Mouse (Mus musculus) hindbrain, embryonic 13.5 days (tissue): ENCODE data around the gene Olfr1508. TPM values are rescaled to one million over a fixed set of nuclear protein-coding genes. Genes with fewer than 3 reads are reported as not detected.
"Not testable (repeated sequence)": the region's sequence is repeated elsewhere in the genome, so short reads cannot be mapped to it uniquely, and the experiment has no call there.

Experiments used
- ATAC-seq: fragments of 200-750 bp; cut with Nextera tagmentation; 2 replicates; pipeline ENCODE4 v1.8.0; 2017; ENCODE audit warnings: moderate TSS enrichment; ENCODE audit not compliant: low FRiP score
- H3K27ac ChIP-seq: fragments of 300-500 bp; sonication (generic); 2 replicates; pipeline ENCODE4 v1.5.1; 2015; ENCODE audit warnings: inconsistent platforms, mild to moderate bottlenecking, moderate library complexity
- H3K27me3 ChIP-seq: fragments of 300-500 bp; sonication (generic); 2 replicates; pipeline ENCODE4 v1.6.1; 2015; ENCODE audit warnings: mild to moderate bottlenecking, inconsistent platforms
- H3K36me3 ChIP-seq: fragments of 300-500 bp; sonication (generic); 2 replicates; pipeline ENCODE4 v1.6.1; 2015; ENCODE audit warnings: mild to moderate bottlenecking, inconsistent platforms
- H3K4me1 ChIP-seq: fragments of 300-500 bp; sonication (generic); replicated peaks from 2 replicates; pipeline ENCODE4 v1.6.1; 2015; ENCODE audit warnings: inconsistent platforms
- H3K4me2 ChIP-seq: fragments of 300-500 bp; sonication (generic); 2 replicates; pipeline ENCODE4 v1.6.1; 2015; ENCODE audit warnings: inconsistent platforms, mild to moderate bottlenecking, moderate library complexity
- H3K4me3 ChIP-seq: fragments of 300-500 bp; sonication (generic); 2 replicates; pipeline ENCODE4 v1.5.1; 2015; ENCODE audit warnings: mild to moderate bottlenecking, inconsistent platforms
- H3K9ac ChIP-seq: fragments of 300-500 bp; sonication (generic); 2 replicates; pipeline ENCODE4 v1.6.1; 2015; ENCODE audit warnings: mild to moderate bottlenecking, inconsistent platforms
- H3K9me3 ChIP-seq: fragments of 300-500 bp; sonication (generic); 2 replicates; pipeline ENCODE4 v1.6.1; 2016; ENCODE audit warnings: inconsistent platforms
- WGBS: fragments of 180-500 bp; shearing (Covaris S2); methylation state at CpG from one replicate; pipeline ENCODE4 v1.1.7; 2015; 5-methylcytosine and 5-hydroxymethylcytosine counted together
- polyA plus RNA-seq: library from polyadenylated mRNA; unstranded; fragments of >200 nt; fragmentation: Nextera tagmentation; extraction: Ambion mirVana; gene quantifications from 2 replicates; pipeline ENCODE4 v1.2.1, GENCODE M21; 2015

Olfr1508 gene
- not detected in 2 replicates for polyA plus RNA-seq

DNA sequence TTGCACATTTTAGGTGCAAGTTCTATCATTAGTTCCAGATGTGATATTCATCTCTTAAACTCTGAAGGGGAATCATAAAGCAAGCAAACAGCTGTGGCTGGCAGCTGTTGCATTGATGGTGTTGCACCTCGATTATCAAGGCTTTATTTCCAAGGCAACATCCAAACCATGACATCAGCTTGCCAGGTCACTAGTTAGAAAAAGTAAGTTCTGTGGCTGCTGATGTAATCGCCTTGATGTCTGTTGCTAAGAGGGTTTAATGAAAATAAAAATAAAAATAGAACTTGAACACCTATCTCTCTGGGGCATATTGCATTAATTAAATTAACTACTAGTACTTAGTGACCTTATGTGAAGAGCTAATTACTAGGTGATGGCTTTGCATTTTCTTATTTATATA, at the start of gene Olfr1508:
TSS of gene Olfr1508 (minus strand) at position 101 of the 400 bp plus-strand sequence.
- H3K4me2 ChIP-seq, result no peak within 1 kb of the TSS

DNA sequence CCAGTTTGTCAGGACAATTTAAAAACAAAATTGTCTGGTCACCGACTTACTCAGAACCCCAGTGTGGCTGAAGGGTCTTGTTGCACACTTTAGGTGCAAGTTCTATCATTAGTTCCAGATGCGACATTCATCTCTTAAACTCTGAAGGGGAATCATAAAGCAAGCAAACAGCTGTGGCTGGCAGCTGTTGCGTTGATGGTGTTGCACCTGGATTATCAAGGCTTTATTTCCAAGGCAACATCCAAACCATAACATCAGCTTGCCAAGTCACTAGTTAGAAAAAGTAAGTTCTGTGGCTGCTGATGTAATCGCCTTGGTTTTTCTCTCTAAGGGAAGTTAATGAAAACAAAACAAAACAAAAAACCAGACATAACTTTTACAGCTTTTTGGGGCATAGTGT, 28.2 kb upstream of the Olfr1508 start, which contains the start of gene Olfr1507:
TSS of gene Olfr1507 (minus strand) at position 234 of the 400 bp plus-strand sequence.
- Histone ChIP-seq H3K9me3 (no peaks in the 10 kb centered on the region), H3K4me2 (no peak within 1 kb of the TSS), H3K27me3 (no peaks in the 10 kb centered on the region), H3K4me3 (no peak within 1 kb of the TSS), H3K27ac (no peak within 1 kb of the TSS), H3K9ac (no peak within 1 kb of the TSS), H3K4me1 (no peaks in the 10 kb centered on the region), H3K36me3 (no peaks in the 10 kb centered on the region)
- ATAC-seq, result no peak
- 87% methylated on average over 4 of the region's 4 CpGs for WGBS

More for the DNA sequence above, at the start of gene Olfr1508:
- no peak within 1 kb of the TSS for H3K4me3 ChIP-seq
- no peaks in the 10 kb centered on the region for H3K4me1 ChIP-seq
- WGBS, result 72% methylated on average over 2 of the region's 2 CpGs
- H3K9ac ChIP-seq, result no peak within 1 kb of the TSS
- no peaks in the 10 kb centered on the region for H3K36me3 ChIP-seq
- H3K9me3 ChIP-seq, result no peaks in the 10 kb centered on the region
- H3K27me3 ChIP-seq, result no peaks in the 10 kb centered on the region
- no peak within 1 kb of the TSS for H3K27ac ChIP-seq
- no peak for ATAC-seq

DNA sequence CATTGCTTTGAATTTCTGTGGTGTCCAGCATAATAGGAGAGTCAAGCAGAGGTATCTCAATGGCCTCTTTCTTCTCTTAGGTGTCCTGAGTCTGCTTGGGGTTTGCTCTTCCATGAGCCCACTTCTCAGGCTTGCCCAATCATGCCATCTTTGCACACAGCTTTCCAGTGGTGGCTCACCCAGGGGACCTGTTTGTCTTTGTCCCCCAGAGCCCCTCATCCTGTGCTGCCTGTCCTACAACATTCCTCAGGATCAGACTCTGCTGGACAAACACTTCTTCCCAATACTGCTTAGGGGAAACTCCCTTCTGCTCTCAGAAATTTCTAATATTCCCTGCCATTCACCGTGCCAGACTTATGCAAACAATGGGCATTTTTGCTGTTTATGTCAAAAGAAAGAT, 1.6 kb downstream of the Olfr1508 start:
- Histone ChIP-seq H3K27ac (no peak overlapping the region), H3K4me3 (no peak overlapping the region)
- 83% methylated on average over 1 of the region's 1 CpGs for WGBS

DNA sequence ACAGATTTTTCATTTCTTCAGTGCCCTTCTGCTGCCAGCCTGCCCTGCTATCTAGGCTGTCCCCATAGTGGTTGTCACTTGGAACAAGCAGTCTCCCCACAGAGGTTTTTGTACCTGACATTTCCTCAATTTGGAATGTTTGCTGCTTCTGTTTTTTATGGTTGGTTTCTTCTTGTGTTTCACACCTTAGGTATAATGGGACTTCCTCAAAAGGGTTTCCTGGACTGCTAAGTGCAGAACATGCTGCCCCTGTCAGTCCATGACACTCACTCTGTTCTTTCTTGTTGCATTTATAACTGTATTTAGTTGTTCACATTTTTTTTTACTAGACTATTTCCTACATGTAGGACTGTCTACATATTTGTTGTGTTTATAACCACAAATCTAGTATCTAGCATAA, 5.4 kb downstream of the Olfr1508 start:
- no peak for ATAC-seq
- Histone ChIP-seq H3K4me2 (no peak overlapping the region), H3K36me3 (no peaks in the 10 kb centered on the region), H3K27me3 (no peaks in the 10 kb centered on the region), H3K9me3 (no peaks in the 10 kb centered on the region), H3K4me3 (no peak overlapping the region), H3K9ac (no peak overlapping the region), H3K4me1 (no peaks in the 10 kb centered on the region), H3K27ac (no peak overlapping the region)

More for the DNA sequence above, 1.6 kb downstream of the Olfr1508 start:
- Histone ChIP-seq H3K27me3 (no peaks in the 10 kb centered on the region), H3K9me3 (no peaks in the 10 kb centered on the region), H3K4me2 (no peak overlapping the region), H3K36me3 (no peaks in the 10 kb centered on the region), H3K9ac (no peak overlapping the region), H3K4me1 (no peaks in the 10 kb centered on the region)
- ATAC-seq, result no peak

DNA sequence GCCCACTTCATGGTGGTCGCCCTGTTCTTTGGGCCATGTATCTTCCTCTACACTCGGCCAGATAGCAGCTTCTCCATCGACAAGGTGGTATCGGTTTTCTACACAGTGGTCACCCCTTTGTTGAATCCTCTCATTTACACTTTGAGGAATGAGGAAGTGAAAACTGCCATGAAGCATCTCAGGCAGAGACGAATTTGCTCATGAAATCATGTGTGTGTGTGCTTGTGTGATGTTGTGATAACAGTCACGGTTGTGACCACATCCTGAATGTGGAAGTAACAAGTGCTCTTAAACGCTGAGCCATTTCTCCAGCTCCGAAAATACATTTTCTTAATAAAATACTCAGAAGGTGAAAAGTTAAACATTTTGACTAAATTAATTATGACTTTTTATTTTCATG, 16.2 kb downstream of the Olfr1508 start:
- Histone ChIP-seq H3K4me3 (no peak overlapping the region), H3K4me2 (no peak overlapping the region), H3K9me3 (no peaks in the 10 kb centered on the region), H3K4me1 (no peaks in the 10 kb centered on the region), H3K27me3 (no peaks in the 10 kb centered on the region), H3K9ac (no peak overlapping the region), H3K36me3 (no peaks in the 10 kb centered on the region), H3K27ac (no peak overlapping the region)
- WGBS, result 91% methylated on average over 8 of the region's 8 CpGs
- no peak for ATAC-seq

DNA sequence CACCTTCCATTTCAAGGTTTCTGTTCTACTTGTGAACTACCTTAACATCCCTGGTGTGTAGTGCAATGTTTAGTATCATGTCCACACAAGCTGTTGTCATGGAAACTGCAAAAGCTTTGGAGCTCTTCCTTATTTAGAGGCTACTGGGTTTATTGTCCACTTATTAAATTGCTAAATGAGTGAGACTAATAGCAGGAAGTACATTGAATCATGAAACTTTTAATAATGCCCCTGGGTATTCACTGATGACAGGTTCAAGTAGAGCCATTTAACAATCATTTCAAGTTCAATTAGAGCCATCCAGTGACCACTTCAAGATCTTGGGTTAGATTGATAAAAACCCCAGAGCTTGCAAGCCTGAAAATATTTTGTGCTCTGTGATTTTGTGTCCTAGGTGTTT, 24.6 kb downstream of the Olfr1508 start, which contains the start of gene Olfr1509:
TSS of gene Olfr1509 (plus strand) at position 301 of the 400 bp plus-strand sequence.
- no peak for ATAC-seq
- H3K9me3 ChIP-seq, result no peaks in the 10 kb centered on the region
- no peaks in the 10 kb centered on the region for H3K4me1 ChIP-seq
- no peaks in the 10 kb centered on the region for H3K27me3 ChIP-seq
- no peak within 1 kb of the TSS for H3K27ac ChIP-seq
- no peak within 1 kb of the TSS for H3K9ac ChIP-seq
- no peak within 1 kb of the TSS for H3K4me3 ChIP-seq
- H3K4me2 ChIP-seq, result no peak within 1 kb of the TSS
- no peaks in the 10 kb centered on the region for H3K36me3 ChIP-seq

DNA sequence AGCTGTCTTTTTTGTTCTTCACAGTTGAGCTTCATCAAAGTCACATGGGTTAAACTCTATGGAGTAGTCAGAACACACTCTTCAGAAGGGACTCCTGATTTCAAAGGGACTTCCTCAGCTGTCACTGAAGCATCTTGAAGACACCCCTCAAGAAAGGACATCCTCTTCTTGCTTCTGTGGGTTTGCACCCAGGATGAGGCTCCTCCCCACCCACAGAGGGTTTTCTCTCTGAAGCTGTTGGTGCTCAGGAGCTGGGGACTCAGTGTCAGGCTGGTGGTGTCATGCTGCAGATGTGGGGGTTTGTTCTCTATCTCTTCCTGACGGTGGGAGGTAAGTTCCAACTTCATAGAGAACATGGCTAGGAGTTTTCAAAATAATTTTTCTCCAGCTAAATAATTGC, 39.6 kb downstream of the Olfr1508 start:
- Histone ChIP-seq H3K4me2 (no peak overlapping the region), H3K4me1 (no peaks in the 10 kb centered on the region), H3K27ac (no peak overlapping the region), H3K4me3 (no peak overlapping the region), H3K9ac (no peak overlapping the region), H3K36me3 (no peaks in the 10 kb centered on the region), H3K9me3 (no peaks in the 10 kb centered on the region), H3K27me3 (no peaks in the 10 kb centered on the region)
- 91% methylated on average over 1 of the region's 1 CpGs for WGBS
- ATAC-seq, result no peak

DNA sequence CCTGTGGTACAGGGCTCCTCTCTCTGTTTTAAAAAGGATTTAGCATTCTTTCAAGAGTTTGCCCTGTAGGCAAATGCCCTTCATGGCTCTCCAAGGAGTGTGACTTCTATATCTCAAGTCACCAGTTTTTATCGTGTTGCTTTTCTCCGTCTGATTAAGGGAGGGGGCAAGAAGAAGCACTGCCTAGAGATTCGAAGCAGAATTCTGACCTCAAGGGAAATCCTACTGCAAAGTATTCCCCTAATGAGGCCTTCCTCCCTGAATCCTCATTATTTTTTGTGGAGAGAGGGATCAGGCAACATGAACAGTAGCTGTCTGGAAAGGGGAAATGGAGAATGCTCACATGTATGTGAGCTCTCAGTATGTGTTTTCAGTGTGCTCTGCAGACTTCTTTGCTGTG, 53.0 kb downstream of the Olfr1508 start, which contains the start of gene Olfr1510:
TSS of gene Olfr1510 (minus strand) at position 101 of the 400 bp plus-strand sequence.
- H3K4me2 ChIP-seq, result no peak within 1 kb of the TSS
- no peak within 1 kb of the TSS for H3K9ac ChIP-seq
- H3K27me3 ChIP-seq, result no peaks in the 10 kb centered on the region
- no peak within 1 kb of the TSS for H3K4me3 ChIP-seq
- no peak for ATAC-seq
- H3K4me1 ChIP-seq, result no peaks in the 10 kb centered on the region
- H3K9me3 ChIP-seq, result no peaks in the 10 kb centered on the region
- H3K27ac ChIP-seq, result no peak within 1 kb of the TSS
- no peaks in the 10 kb centered on the region for H3K36me3 ChIP-seq
- WGBS, result 91% methylated on average over 3 of the region's 3 CpGs

DNA sequence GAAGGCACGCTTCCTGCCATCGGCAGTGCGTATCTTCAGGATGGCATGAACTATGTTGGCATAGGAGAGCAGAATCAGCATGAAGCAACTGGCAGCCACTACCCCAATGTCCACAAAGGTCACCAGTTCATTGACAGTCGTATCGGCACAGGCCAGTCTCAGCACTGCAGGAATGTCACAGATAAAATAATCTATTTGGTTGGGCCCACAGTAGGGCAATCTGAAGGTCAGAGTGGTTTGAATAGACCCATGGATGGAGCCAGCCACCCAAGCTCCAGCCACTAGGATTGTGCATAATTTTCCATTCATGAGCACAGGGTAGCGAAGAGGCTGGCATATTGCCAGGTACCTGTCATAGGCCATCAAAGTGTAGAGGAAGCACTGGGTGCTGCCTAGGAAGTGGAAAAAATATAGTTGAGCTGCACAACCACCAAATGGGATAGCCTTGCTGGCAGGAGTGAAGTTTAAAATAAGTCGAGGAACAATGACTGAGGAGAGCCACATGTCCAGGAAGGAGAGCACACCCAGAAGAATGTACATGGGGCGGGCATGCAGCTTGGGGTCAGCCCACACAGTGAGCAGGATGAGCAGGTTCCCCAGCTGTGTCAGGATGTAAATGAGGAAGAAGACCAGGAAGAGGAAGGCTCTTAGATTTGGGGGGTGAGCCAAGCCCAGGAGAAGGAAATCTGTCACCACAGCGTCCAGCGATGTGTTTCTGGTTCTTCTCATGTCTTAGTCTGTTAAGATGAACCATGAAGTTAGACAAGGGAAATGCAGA, 57.0 kb downstream of the Olfr1508 start:
- H3K4me1 ChIP-seq, H3K9me3 ChIP-seq, H3K36me3 ChIP-seq, H3K4me2 ChIP-seq, H3K27me3 ChIP-seq, H3K27ac ChIP-seq, H3K4me3 ChIP-seq, ATAC-seq, H3K9ac ChIP-seq: not testable (repeated sequence)
- WGBS, result 75% methylated on average over 7 of the region's 10 CpGs

Other genes with a start within 250 kb of the Olfr1508 start
- 42.4 and 43.8 TPM in 2 replicates for gene Chd8, start 209.7 kb downstream of the Olfr1508 start, polyA plus RNA-seq
- 55.5 and 59.6 TPM in 2 replicates for gene Tox4, start 188.3 kb downstream of the Olfr1508 start, polyA plus RNA-seq
- gene Rab2b, start 187.9 kb downstream of the Olfr1508 start, polyA plus RNA-seq, result 57.4 and 61.8 TPM in 2 replicates
- 48.1 and 51.5 TPM in 2 replicates for gene Mettl3, start 162.4 kb downstream of the Olfr1508 start, polyA plus RNA-seq
- 46.2 and 49.5 TPM in 2 replicates for gene Sall2, start 138.7 kb downstream of the Olfr1508 start, polyA plus RNA-seq
- gene Olfr1513, start 111.1 kb downstream of the Olfr1508 start, polyA plus RNA-seq, result not detected in 2 replicates
- gene Olfr1512, start 88.3 kb downstream of the Olfr1508 start, polyA plus RNA-seq, result 0.12 and 0.21 TPM in 2 replicates
- gene Olfr1511, start 70.1 kb downstream of the Olfr1508 start, polyA plus RNA-seq, result 0.18 and 0.87 TPM in 2 replicates
- gene Olfr1510, start 53.1 kb downstream of the Olfr1508 start, polyA plus RNA-seq, result not detected in 2 replicates
- not detected in 2 replicates for gene Olfr1509, start 24.5 kb downstream of the Olfr1508 start, polyA plus RNA-seq
- gene Olfr1507, start 28.3 kb upstream of the Olfr1508 start, polyA plus RNA-seq, result not detected in 2 replicates